Mouse (Mus musculus): ENCODE measurements around the gene Ggta1.

DNA sequence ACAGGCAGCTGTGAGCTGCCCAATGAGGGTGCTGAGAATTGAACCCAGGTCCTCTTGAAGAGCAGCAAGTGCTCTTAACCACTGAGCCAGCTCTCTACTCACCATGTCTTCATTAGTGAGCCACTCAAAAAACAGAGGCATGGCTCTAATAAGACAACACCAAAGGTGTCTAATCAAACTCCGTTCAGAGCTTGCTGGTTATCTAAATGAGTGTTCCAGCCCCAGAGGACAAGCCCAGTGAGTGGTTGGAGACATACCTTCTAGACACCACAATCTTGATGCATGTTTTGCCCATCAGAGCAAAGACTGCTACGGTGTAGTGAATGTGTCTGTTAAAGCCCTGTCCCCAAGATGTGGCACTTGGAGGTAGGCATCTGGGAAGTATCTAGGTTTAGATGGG lies 43.4 kb downstream of the Ggta1 start:
- TF ChIP-seq POLR2A (IDR thresholded peaks at IDR 0.05; ENCODE audit: control insufficient read depth, low read depth, low read length) (no peak), CTCF (IDR thresholded peaks at IDR 0.05; ENCODE audit: control insufficient read depth, insufficient read depth, insufficient replicate concordance, low read depth, low read length) (no peak)
